Mouse (Mus musculus) megakaryocyte, embryonic 14.5 days (primary cell): Measurements from ENCODE around the gene Rcsd1.

Experiments used
- FLI1 ChIP-seq: IDR thresholded peaks from 2 replicates; pipeline ENCODE4 v1.6.1; 2012; ENCODE audit warnings: low read length, inconsistent platforms, mixed read lengths
- GATA1 ChIP-seq: IDR thresholded peaks from 3 replicates; pipeline ENCODE4 v1.6.1; 2012; ENCODE audit warnings: mixed read lengths, low read length, inconsistent platforms, borderline replicate concordance

GRCm38 (mm10) chr1:165612714-165613113 lies 96.8 kb downstream of the Rcsd1 start:
- no peak for TF ChIP-seq GATA1
- TF ChIP-seq FLI1, result no peak
